Mouse (Mus musculus) cerebellum, adult 2 months (tissue): ENCODE data around the gene Nucb1.

Experiments
- CTCF ChIP-seq: fragments of 200-500 bp; IDR thresholded peaks from 2 replicates; pipeline ENCODE4 v1.5.1; 2011; ENCODE audit warnings: low read depth, mild to moderate bottlenecking, control low read depth, low read length, moderate library complexity, borderline replicate concordance; ENCODE audit not compliant: insufficient read depth
- POLR2A ChIP-seq: fragments of 200-500 bp; IDR thresholded peaks from 2 replicates; pipeline ENCODE4 v1.6.1; 2011; ENCODE audit warnings: low read length, control low read depth, borderline replicate concordance; ENCODE audit not compliant: insufficient read depth

DNA sequence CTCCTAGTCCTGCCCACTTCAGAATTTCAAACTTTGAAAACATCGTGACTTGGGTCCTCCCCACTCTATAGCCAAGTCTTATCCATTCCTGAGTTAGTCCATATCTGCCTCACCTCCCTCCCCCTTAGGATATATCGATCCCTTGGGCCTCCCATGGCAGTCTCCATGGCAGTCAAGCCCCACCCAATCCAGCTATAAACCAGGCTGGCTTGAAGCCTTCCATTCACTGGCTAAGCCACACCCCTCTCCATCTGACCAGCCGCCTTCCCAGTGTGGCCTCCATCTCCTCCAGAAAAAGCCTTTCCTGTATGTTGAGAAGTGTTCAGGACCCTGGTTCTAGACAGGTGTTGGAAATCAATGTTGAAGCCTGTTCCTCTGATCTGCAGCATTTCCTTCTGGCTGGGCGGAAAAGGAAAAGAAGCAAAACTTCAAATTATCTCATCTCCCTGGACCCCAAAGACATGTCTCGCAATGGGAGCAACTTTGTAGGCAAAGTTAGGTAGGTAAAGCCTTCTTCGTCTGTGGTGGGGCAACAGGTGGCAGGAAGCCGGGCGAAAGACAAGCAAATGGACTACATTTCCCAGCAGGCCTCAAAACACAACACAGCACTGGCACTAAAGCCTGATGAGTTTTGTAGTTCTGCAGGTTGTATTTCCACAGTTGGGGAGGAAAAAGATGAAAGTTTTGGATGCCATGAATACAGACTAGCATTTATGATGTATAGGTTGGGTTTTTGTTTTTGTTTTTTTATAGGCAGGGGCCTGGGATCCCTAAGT is 9.3 kb upstream of the Nucb1 start:
- no peak for TF ChIP-seq POLR2A
- TF ChIP-seq CTCF = no peak
